Mouse (Mus musculus) limb, embryonic 12.5 days (tissue): ENCODE results near the gene Dclre1c. TPM values are rescaled to one million over a fixed set of nuclear protein-coding genes. Genes with fewer than 3 reads are reported as not detected.
A peak's percentile ranks its signal among the peaks of the same experiment; 100 is the strongest.

Experiments
- ATAC-seq: fragments of 200-750 bp; cut with Nextera tagmentation; 2 replicates; pipeline ENCODE4 v1.8.0; 2017; ENCODE audit warnings: low read depth, moderate TSS enrichment; ENCODE audit not compliant: insufficient number of reproducible peaks, insufficient read depth, low FRiP score, low TSS enrichment
- H3K27ac ChIP-seq: fragments of 300-500 bp; sonication (generic); 2 replicates; pipeline ENCODE4 v1.5.1; 2016; ENCODE audit warnings: mild to moderate bottlenecking, moderate library complexity
- H3K27me3 ChIP-seq: fragments of 300-500 bp; sonication (generic); 2 replicates; pipeline ENCODE4 v1.6.1; 2016; ENCODE audit warnings: mild to moderate bottlenecking, moderate library complexity
- H3K36me3 ChIP-seq: fragments of 300-500 bp; sonication (generic); 2 replicates; pipeline ENCODE4 v1.6.1; 2016; ENCODE audit warnings: mild to moderate bottlenecking, moderate library complexity
- H3K4me1 ChIP-seq: fragments of 300-500 bp; sonication (generic); replicated peaks from 2 replicates; pipeline ENCODE4 v1.6.1; 2016
- H3K4me2 ChIP-seq: fragments of 300-500 bp; sonication (generic); 2 replicates; pipeline ENCODE4 v1.6.1; 2016; ENCODE audit warnings: mild to moderate bottlenecking, moderate library complexity
- H3K4me3 ChIP-seq: fragments of 300-500 bp; sonication (generic); replicated peaks from 2 replicates; pipeline ENCODE4 v1.5.1; 2016; ENCODE audit warnings: mild to moderate bottlenecking
- H3K9ac ChIP-seq: fragments of 300-500 bp; sonication (generic); replicated peaks from 2 replicates; pipeline ENCODE4 v1.6.1; 2016; ENCODE audit warnings: mild to moderate bottlenecking, moderate library complexity
- H3K9me3 ChIP-seq: fragments of 300-500 bp; sonication (generic); 2 replicates; pipeline ENCODE4 v1.6.1; 2016; ENCODE audit warnings: mild to moderate bottlenecking, moderate library complexity
- WGBS: fragments of 180-500 bp; shearing (Covaris S2); methylation state at CpG from one replicate; pipeline ENCODE4 v1.1.7; 2016; 5-methylcytosine and 5-hydroxymethylcytosine counted together
- polyA plus RNA-seq: library from polyadenylated mRNA; unstranded; fragments of >200 nt; fragmentation: Nextera tagmentation; extraction: Ambion mirVana; gene quantifications from 2 replicates; pipeline ENCODE4 v1.2.1, GENCODE M21; 2016

Dclre1c gene
- polyA plus RNA-seq, 1 experiment from 2014 or later = 6.5 TPM

- peaks cover 10% of the 10 kb centered on the region; the same call in 1 of the 2 replicates for H3K4me1 ChIP-seq
- no peaks in the 10 kb centered on the region for H3K36me3 ChIP-seq
- H3K4me2 ChIP-seq = peak overlapping the region; percentile 92
- ATAC-seq = no peak
- WGBS = 9% methylated on average over 10 of the region's 10 CpGs
- peak overlapping the region; percentile 60 for H3K9ac ChIP-seq
- H3K4me3 ChIP-seq = peak overlapping the region; percentile 62
- H3K27me3 ChIP-seq = 0 out of 2 replicates have a peak, but pooled peaks cover 3% of the 10 kb centered on the region
- no peak overlapping the region for H3K27ac ChIP-seq
- no peaks in the 10 kb centered on the region for H3K9me3 ChIP-seq
These were observed 614 bp downstream of the Dclre1c start for GRCm38 (mm10) chr2:3424579-3424910.

- Histone ChIP-seq H3K9me3 (no peaks in the 10 kb centered on the region), H3K4me1 (no peaks in the 10 kb centered on the region), H3K4me2 (no peak overlapping the region), H3K4me3 (no peak overlapping the region), H3K27me3 (no peaks in the 10 kb centered on the region), H3K36me3 (no peaks in the 10 kb centered on the region), H3K27ac (no peak overlapping the region), H3K9ac (0 out of 2 replicates have a peak overlapping the region, but pooled peaks have one; percentile 12)
- WGBS = 57% methylated on average over 9 of the region's 9 CpGs
- peak; percentile 59; the same call in 1 of the 2 replicates for ATAC-seq
These were observed 7.0 kb downstream of the Dclre1c start for GRCm38 (mm10) chr2:3430956-3431355.

GRCm38 (mm10) chr2:3435369-3436061 lies 11.6 kb downstream of the Dclre1c start:
- Histone ChIP-seq H3K9me3 (no peaks in the 10 kb centered on the region), H3K4me2 (no peak overlapping the region), H3K27me3 (no peaks in the 10 kb centered on the region), H3K36me3 (no peaks in the 10 kb centered on the region), H3K9ac (no peak overlapping the region), H3K4me1 (no peaks in the 10 kb centered on the region), H3K27ac (no peak overlapping the region), H3K4me3 (no peak overlapping the region)
- 85% methylated on average over 6 of the region's 6 CpGs for WGBS
- ATAC-seq = no peak

GRCm38 (mm10) chr2:3437956-3438355 lies 14.0 kb downstream of the Dclre1c start:
- Histone ChIP-seq H3K27ac (no peak overlapping the region), H3K4me2 (no peak overlapping the region), H3K4me3 (no peak overlapping the region), H3K4me1 (no peaks in the 10 kb centered on the region), H3K36me3 (peaks cover 4% of the 10 kb centered on the region; the same call in 1 of the 2 replicates), H3K9ac (no peak overlapping the region), H3K9me3 (no peaks in the 10 kb centered on the region), H3K27me3 (no peaks in the 10 kb centered on the region)
- 47% methylated on average over 7 of the region's 7 CpGs for WGBS
- ATAC-seq = no peak

GRCm38 (mm10) chr2:3444206-3444605 lies 20.3 kb downstream of the Dclre1c start:
- no peaks in the 10 kb centered on the region for H3K9me3 ChIP-seq
- H3K9ac ChIP-seq = no peak overlapping the region
- no peak overlapping the region for H3K4me2 ChIP-seq
- no peaks in the 10 kb centered on the region for H3K27me3 ChIP-seq
- no peak overlapping the region for H3K4me3 ChIP-seq
- no peak for ATAC-seq
- WGBS = 80% methylated on average over 7 of the region's 7 CpGs
- H3K27ac ChIP-seq = no peak overlapping the region
- peaks cover 7% of the 10 kb centered on the region for H3K4me1 ChIP-seq
- H3K36me3 ChIP-seq = peaks cover 18% of the 10 kb centered on the region; the same call in 1 of the 2 replicates

GRCm38 (mm10) chr2:3445984-3446383 lies 22.1 kb downstream of the Dclre1c start:
- peaks cover 7% of the 10 kb centered on the region for H3K4me1 ChIP-seq
- ATAC-seq = no peak

GRCm38 (mm10) chr2:3449431-3449830 lies 25.5 kb downstream of the Dclre1c start:
- Histone ChIP-seq H3K4me2 (no peak overlapping the region), H3K4me1 (peaks cover 7% of the 10 kb centered on the region), H3K9me3 (no peaks in the 10 kb centered on the region), H3K27me3 (no peaks in the 10 kb centered on the region), H3K27ac (no peak overlapping the region), H3K4me3 (no peak overlapping the region), H3K9ac (no peak overlapping the region), H3K36me3 (peaks cover 18% of the 10 kb centered on the region)
- no peak for ATAC-seq
- WGBS = 65% methylated on average over 2 of the region's 2 CpGs

More at GRCm38 (mm10) chr2:3445984-3446383, 22.1 kb downstream of the Dclre1c start:
- H3K9me3 ChIP-seq = no peaks in the 10 kb centered on the region
- no peak overlapping the region for H3K9ac ChIP-seq
- no peak overlapping the region for H3K27ac ChIP-seq
- no peaks in the 10 kb centered on the region for H3K27me3 ChIP-seq
- WGBS = 76% methylated on average over 4 of the region's 4 CpGs
- H3K36me3 ChIP-seq = peaks cover 18% of the 10 kb centered on the region; the same call in 1 of the 2 replicates
- no peak overlapping the region for H3K4me2 ChIP-seq
- no peak overlapping the region for H3K4me3 ChIP-seq

- H3K27me3 ChIP-seq = no peaks in the 10 kb centered on the region
- H3K27ac ChIP-seq = no peak overlapping the region
- no peak overlapping the region for H3K9ac ChIP-seq
- H3K9me3 ChIP-seq = no peaks in the 10 kb centered on the region
- no peak for ATAC-seq
- H3K4me1 ChIP-seq = 0 out of 2 replicates have a peak, but pooled peaks cover 2% of the 10 kb centered on the region
- no peak overlapping the region for H3K4me3 ChIP-seq
- H3K4me2 ChIP-seq = no peak overlapping the region
- H3K36me3 ChIP-seq = peaks cover 42% of the 10 kb centered on the region
- WGBS = 88% methylated on average over 3 of the region's 3 CpGs
These were observed 29.2 kb downstream of the Dclre1c start for GRCm38 (mm10) chr2:3453096-3453495.

GRCm38 (mm10) chr2:3456590-3456989 lies 32.7 kb downstream of the Dclre1c start:
- no peak overlapping the region for H3K9ac ChIP-seq
- WGBS = 84% methylated on average over 4 of the region's 4 CpGs
- H3K27ac ChIP-seq = no peak overlapping the region
- no peaks in the 10 kb centered on the region for H3K27me3 ChIP-seq
- H3K4me2 ChIP-seq = no peak overlapping the region
- no peaks in the 10 kb centered on the region for H3K4me1 ChIP-seq
- no peak for ATAC-seq
- peaks cover 63% of the 10 kb centered on the region for H3K36me3 ChIP-seq
- no peaks in the 10 kb centered on the region for H3K9me3 ChIP-seq
- no peak overlapping the region for H3K4me3 ChIP-seq

- peak overlapping the region; percentile 68 for H3K4me2 ChIP-seq
- peak overlapping the region; percentile 94 for H3K27ac ChIP-seq
- H3K9me3 ChIP-seq = no peaks in the 10 kb centered on the region
- 1% methylated on average over 12 of the region's 12 CpGs for WGBS
- H3K27me3 ChIP-seq = no peaks in the 10 kb centered on the region
- peaks cover 6% of the 10 kb centered on the region; the same call in 1 of the 2 replicates for H3K36me3 ChIP-seq
- H3K4me3 ChIP-seq = peak overlapping the region; percentile 93
- peak overlapping the region; percentile 82 for H3K9ac ChIP-seq
- peaks cover 16% of the 10 kb centered on the region for H3K4me1 ChIP-seq
- ATAC-seq = no peak
These were observed 50.0 kb downstream of the Dclre1c start for GRCm38 (mm10) chr2:3473891-3474290.

GRCm38 (mm10) chr2:3474361-3474805 lies 50.5 kb downstream of the Dclre1c start:
- peak overlapping the region; percentile 94 for H3K27ac ChIP-seq
- ATAC-seq = peak; percentile 81
- peak overlapping the region; percentile 93 for H3K4me3 ChIP-seq
- no peaks in the 10 kb centered on the region for H3K9me3 ChIP-seq
- peaks cover 6% of the 10 kb centered on the region; the same call in 1 of the 2 replicates for H3K36me3 ChIP-seq
- peak overlapping the region; percentile 82 for H3K9ac ChIP-seq
- peaks cover 16% of the 10 kb centered on the region for H3K4me1 ChIP-seq
- no peaks in the 10 kb centered on the region for H3K27me3 ChIP-seq
- WGBS = under 1% methylated on average over 46 of the region's 46 CpGs
- peak overlapping the region; percentile 68 for H3K4me2 ChIP-seq
